Mouse (Mus musculus): ENCODE measurements around the gene Tom1l2. TPM values are rescaled to one million over a fixed set of nuclear protein-coding genes. Genes with fewer than 3 reads are reported as not detected.

Gene Tom1l2
- polyA plus RNA-seq, 1 experiment from 2014 or later: 3.6 TPM

GRCm38 (mm10) chr11:60250971-60251643, 101.6 kb downstream of the Tom1l2 start:
- WGBS (ENCODE audit: insufficient replicate concordance): 54% methylated on average over 6 of the region's 6 CpGs
- H3K27ac ChIP-seq (ENCODE audit: low read depth): no peak overlapping the region
- no peak overlapping the region for H3K4me3 ChIP-seq (ENCODE audit: low read depth, low read length)
- H3K9ac ChIP-seq (replicated peaks): no peak overlapping the region
- peaks cover 16% of the 10 kb centered on the region for H3K36me3 ChIP-seq (replicated peaks; ENCODE audit: insufficient read depth, low read length)
- H3K27me3 ChIP-seq (ENCODE audit: insufficient read depth, low read length): no peaks in the 10 kb centered on the region
- peak; percentile 55 for DNase-seq
- no peaks in the 10 kb centered on the region for H3K4me1 ChIP-seq (ENCODE audit: insufficient read depth)
- TF ChIP-seq EP300 (IDR thresholded peaks at IDR 0.05; ENCODE audit: low read depth) (no peak), CTCF (IDR thresholded peaks at IDR 0.05; ENCODE audit: low read depth) (peak; percentile 77)
- no peak overlapping the region for H3K4me2 ChIP-seq (ENCODE audit: low read depth, low read length)
- no peaks in the 10 kb centered on the region for H3K9me3 ChIP-seq (ENCODE audit: low read length)
- ATAC-seq: 0 out of 2 replicates have a peak, but pooled peaks have one; percentile 17

GRCm38 (mm10) chr11:60249885-60250284, 102.8 kb downstream of the Tom1l2 start:
- Histone ChIP-seq H3K4me2 (ENCODE audit: low read depth, low read length) (no peak overlapping the region), H3K9ac (replicated peaks) (no peak overlapping the region), H3K9me3 (ENCODE audit: low read length) (no peaks in the 10 kb centered on the region), H3K27me3 (ENCODE audit: insufficient read depth, low read length) (no peaks in the 10 kb centered on the region), H3K4me1 (ENCODE audit: insufficient read depth) (no peaks in the 10 kb centered on the region), H3K27ac (ENCODE audit: low read depth) (no peak overlapping the region), H3K4me3 (ENCODE audit: low read depth, low read length) (no peak overlapping the region), H3K36me3 (replicated peaks; ENCODE audit: insufficient read depth, low read length) (peaks cover 9% of the 10 kb centered on the region; the same call in 1 of the 2 replicates)
- ATAC-seq (no peak), DNase-seq (no peak)
- TF ChIP-seq CTCF (IDR thresholded peaks at IDR 0.05; ENCODE audit: low read depth) (no peak), EP300 (IDR thresholded peaks at IDR 0.05; ENCODE audit: low read depth) (no peak)
- 81% methylated on average over 2 of the region's 2 CpGs for WGBS (ENCODE audit: insufficient replicate concordance)

GRCm38 (mm10) chr11:60248596-60249404, 103.9 kb downstream of the Tom1l2 start:
- no peaks in the 10 kb centered on the region for H3K4me1 ChIP-seq (ENCODE audit: insufficient read depth)
- H3K9ac ChIP-seq (replicated peaks): no peak overlapping the region
- no peak overlapping the region for H3K27ac ChIP-seq (ENCODE audit: low read depth)
- WGBS (ENCODE audit: insufficient replicate concordance): 49% methylated on average over 13 of the region's 13 CpGs
- H3K9me3 ChIP-seq (ENCODE audit: low read length): no peaks in the 10 kb centered on the region
- H3K4me2 ChIP-seq (ENCODE audit: low read depth, low read length): no peak overlapping the region
- ATAC-seq (no peak), DNase-seq (no peak)
- peaks cover 6% of the 10 kb centered on the region; the same call in 1 of the 2 replicates for H3K36me3 ChIP-seq (replicated peaks; ENCODE audit: insufficient read depth, low read length)
- TF ChIP-seq CTCF (IDR thresholded peaks at IDR 0.05; ENCODE audit: low read depth) (no peak), EP300 (IDR thresholded peaks at IDR 0.05; ENCODE audit: low read depth) (no peak)
- H3K27me3 ChIP-seq (ENCODE audit: insufficient read depth, low read length): no peaks in the 10 kb centered on the region
- H3K4me3 ChIP-seq (ENCODE audit: low read depth, low read length): no peak overlapping the region

GRCm38 (mm10) chr11:60247753-60248550, 104.8 kb downstream of the Tom1l2 start:
- Histone ChIP-seq H3K9me3 (ENCODE audit: low read length) (no peaks in the 10 kb centered on the region), H3K4me2 (ENCODE audit: low read depth, low read length) (no peak overlapping the region), H3K27ac (ENCODE audit: low read depth) (no peak overlapping the region), H3K4me1 (ENCODE audit: insufficient read depth) (no peaks in the 10 kb centered on the region), H3K9ac (replicated peaks) (no peak overlapping the region), H3K4me3 (ENCODE audit: low read depth, low read length) (no peak overlapping the region), H3K36me3 (replicated peaks; ENCODE audit: insufficient read depth, low read length) (peaks cover 6% of the 10 kb centered on the region; the same call in 1 of the 2 replicates), H3K27me3 (ENCODE audit: insufficient read depth, low read length) (no peaks in the 10 kb centered on the region)
- TF ChIP-seq CTCF (IDR thresholded peaks at IDR 0.05; ENCODE audit: low read depth): no peak
- TF ChIP-seq EP300 (IDR thresholded peaks at IDR 0.05; ENCODE audit: low read depth): no peak
- DNase-seq: no peak
- WGBS (ENCODE audit: insufficient replicate concordance): 58% methylated on average over 5 of the region's 5 CpGs
- no peak for ATAC-seq

GRCm38 (mm10) chr11:60246077-60246476, 106.6 kb downstream of the Tom1l2 start:
- H3K4me2 ChIP-seq (ENCODE audit: low read depth, low read length): no peak overlapping the region

More at GRCm38 (mm10) chr11:60246077-60246476, 106.6 kb downstream of the Tom1l2 start:
- no peak for ATAC-seq
- H3K9ac ChIP-seq (replicated peaks): no peak overlapping the region
- no peaks in the 10 kb centered on the region for H3K27me3 ChIP-seq (ENCODE audit: insufficient read depth, low read length)
- H3K4me1 ChIP-seq (ENCODE audit: insufficient read depth): no peaks in the 10 kb centered on the region
- no peak overlapping the region for H3K4me3 ChIP-seq (ENCODE audit: low read depth, low read length)
- DNase-seq: no peak
- H3K9me3 ChIP-seq (ENCODE audit: low read length): no peaks in the 10 kb centered on the region
- peaks cover 5% of the 10 kb centered on the region; the same call in 1 of the 2 replicates for H3K36me3 ChIP-seq (replicated peaks; ENCODE audit: insufficient read depth, low read length)
- no peak overlapping the region for H3K27ac ChIP-seq (ENCODE audit: low read depth)
- no peak for TF ChIP-seq EP300 (IDR thresholded peaks at IDR 0.05; ENCODE audit: low read depth)
- TF ChIP-seq CTCF (IDR thresholded peaks at IDR 0.05; ENCODE audit: low read depth): no peak
